Mouse (Mus musculus): ENCODE measurements at regions not wholly inside any gene's neighbourhood (a gene's known extent, or its start where the extent isn't known, plus 50 kb on each side); places are given as distances from the start of the nearest gene placed in this dataset.

DNA sequence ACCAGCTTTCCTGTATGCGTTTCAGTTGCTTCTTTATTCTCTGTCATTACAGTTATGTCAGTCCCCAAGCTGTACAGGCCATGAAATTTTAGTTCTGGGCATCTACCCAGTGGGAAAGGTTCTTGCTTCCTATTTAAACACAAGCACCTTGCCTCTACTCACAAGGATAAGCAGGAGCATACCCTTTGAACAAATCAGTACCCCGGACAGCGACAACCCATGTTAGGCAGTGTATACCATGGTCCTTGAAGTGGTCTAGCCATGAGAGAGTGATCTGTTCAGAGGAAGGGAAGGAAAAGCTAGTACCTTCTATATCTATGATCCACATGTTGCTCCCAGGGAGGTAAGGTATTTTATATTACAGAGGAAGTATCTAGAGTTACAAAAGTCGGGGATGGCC is 167.7 kb downstream of the Plekhb2 start:
- no peak for TF ChIP-seq EP300 (IDR thresholded peaks at IDR 0.05; ENCODE audit: insufficient read depth, low read depth, low read length)
- no peak for TF ChIP-seq CTCF (IDR thresholded peaks at IDR 0.05; ENCODE audit: low read depth, low read length)
- TF ChIP-seq POLR2A (IDR thresholded peaks at IDR 0.05; ENCODE audit: insufficient read depth, low read length), result no peak
